Mouse (Mus musculus): Measurements from ENCODE around the gene Zcchc2. TPM values are rescaled to one million over a fixed set of nuclear protein-coding genes. Genes with fewer than 3 reads are reported as not detected.

Zcchc2 gene
- 12.2 and 16.2 TPM in 2 replicates for total RNA-seq (2014; rRNA removed)
- 12.6 and 15.3 TPM in 2 replicates for polyA plus RNA-seq (2012; rRNA removed)

- Histone ChIP-seq H3K27ac (replicated peaks; ENCODE audit: insufficient read depth, low read depth, low read length) (peak within 1 kb of the TSS; percentile 91), H3K4me1 (ENCODE audit: control insufficient read depth, insufficient read depth, low read length) (peaks cover 10% of the 10 kb centered on the region), H3K4me3 (ENCODE audit: insufficient read depth, low read depth, low read length) (peak within 1 kb of the TSS; percentile 80), H3K79me2 (ENCODE audit: control insufficient read depth, insufficient read depth, low read length) (peaks cover 23% of the 10 kb centered on the region), H3K27me3 (ENCODE audit: control insufficient read depth, insufficient read depth, low read length) (no peaks in the 10 kb centered on the region), H3K9ac (ENCODE audit: low read depth, low read length) (peak within 1 kb of the TSS; percentile 85), H3K36me3 (ENCODE audit: control insufficient read depth, insufficient read depth, low read length) (peaks cover 2% of the 10 kb centered on the region; the same call in 1 of the 2 replicates)
- under 1% methylated on average over 83 of the region's 83 CpGs for WGBS
- TF ChIP-seq POLR2A (IDR thresholded peaks at IDR 0.05; ENCODE audit: extremely low read depth, insufficient read depth, low read length) = peak; percentile 80
- TF ChIP-seq CTCF (IDR thresholded peaks at IDR 0.05; ENCODE audit: low read depth, low read length) = no peak
- DNase-seq (ENCODE audit: extremely low read depth, low read depth, low spot score) = peak; percentile 93
These were observed at the start of gene Zcchc2 for GRCm38 (mm10) chr1:105990138-105990821. Gene Zcchc2, plus strand, starts transcription at chr1:105990406.

DNA sequence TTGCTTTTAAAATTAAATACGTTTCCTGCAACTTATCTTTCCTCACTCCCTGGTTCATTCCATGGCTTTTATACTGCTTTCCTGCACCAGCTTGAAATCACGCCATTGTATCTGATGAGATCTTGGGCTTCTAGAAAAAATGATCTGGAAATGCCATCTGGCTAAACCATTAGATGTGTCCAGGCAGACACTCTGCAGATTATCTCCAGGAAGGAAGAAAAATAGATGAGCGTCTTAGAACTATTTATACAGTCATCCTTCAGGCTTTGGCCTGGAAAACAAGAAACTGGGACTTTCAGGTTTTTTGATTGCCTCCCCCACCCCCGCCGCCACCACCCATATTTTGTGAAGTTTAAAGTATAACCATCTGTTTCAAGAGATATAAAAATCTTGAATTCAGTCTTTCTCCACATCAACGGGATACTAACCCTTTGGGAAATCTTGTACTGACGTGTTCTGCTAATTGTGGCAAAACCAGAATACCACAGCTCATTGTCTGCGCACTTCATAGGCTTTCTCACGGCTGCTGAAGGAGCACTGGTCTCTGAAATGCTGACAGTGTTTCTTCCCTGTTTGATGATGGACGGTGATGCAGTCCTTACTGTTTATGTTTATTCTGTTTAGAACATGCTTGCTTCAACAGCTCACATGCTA, 45.2 kb upstream of the Zcchc2 start:
- TF ChIP-seq CTCF (IDR thresholded peaks at IDR 0.05; ENCODE audit: low read depth, low read length) (no peak), POLR2A (IDR thresholded peaks at IDR 0.05; ENCODE audit: extremely low read depth, insufficient read depth, low read length) (no peak)
- no peak overlapping the region for H3K9ac ChIP-seq (ENCODE audit: low read depth, low read length)
- H3K36me3 ChIP-seq (ENCODE audit: control insufficient read depth, insufficient read depth, low read length) = no peaks in the 10 kb centered on the region
- H3K27ac ChIP-seq (replicated peaks; ENCODE audit: insufficient read depth, low read depth, low read length) = no peak overlapping the region
- no peaks in the 10 kb centered on the region for H3K27me3 ChIP-seq (ENCODE audit: control insufficient read depth, insufficient read depth, low read length)
- no peak for DNase-seq (ENCODE audit: extremely low read depth, low read depth, low spot score)
- H3K79me2 ChIP-seq (ENCODE audit: control insufficient read depth, insufficient read depth, low read length) = no peaks in the 10 kb centered on the region
- no peaks in the 10 kb centered on the region for H3K4me1 ChIP-seq (ENCODE audit: control insufficient read depth, insufficient read depth, low read length)
- H3K4me3 ChIP-seq (ENCODE audit: insufficient read depth, low read depth, low read length) = no peak overlapping the region
- WGBS = 90% methylated on average over 10 of the region's 10 CpGs

GRCm38 (mm10) chr1:105946581-105947540, 43.3 kb upstream of the Zcchc2 start:
- Histone ChIP-seq H3K27ac (replicated peaks; ENCODE audit: insufficient read depth, low read depth, low read length) (no peak overlapping the region), H3K4me1 (ENCODE audit: control insufficient read depth, insufficient read depth, low read length) (no peaks in the 10 kb centered on the region), H3K4me3 (ENCODE audit: insufficient read depth, low read depth, low read length) (no peak overlapping the region), H3K79me2 (ENCODE audit: control insufficient read depth, insufficient read depth, low read length) (no peaks in the 10 kb centered on the region), H3K36me3 (ENCODE audit: control insufficient read depth, insufficient read depth, low read length) (no peaks in the 10 kb centered on the region), H3K9ac (ENCODE audit: low read depth, low read length) (no peak overlapping the region), H3K27me3 (ENCODE audit: control insufficient read depth, insufficient read depth, low read length) (no peaks in the 10 kb centered on the region)
- peak; percentile 64 for DNase-seq (ENCODE audit: extremely low read depth, low read depth, low spot score)
- TF ChIP-seq CTCF (IDR thresholded peaks at IDR 0.05; ENCODE audit: low read depth, low read length) = no peak
- TF ChIP-seq POLR2A (IDR thresholded peaks at IDR 0.05; ENCODE audit: extremely low read depth, insufficient read depth, low read length) = no peak
- WGBS = 68% methylated on average over 13 of the region's 13 CpGs

GRCm38 (mm10) chr1:105948352-105948751, 41.9 kb upstream of the Zcchc2 start:
- no peak for TF ChIP-seq CTCF (IDR thresholded peaks at IDR 0.05; ENCODE audit: low read depth, low read length)
- no peak for TF ChIP-seq POLR2A (IDR thresholded peaks at IDR 0.05; ENCODE audit: extremely low read depth, insufficient read depth, low read length)
- Histone ChIP-seq H3K27me3 (ENCODE audit: control insufficient read depth, insufficient read depth, low read length) (no peaks in the 10 kb centered on the region), H3K27ac (replicated peaks; ENCODE audit: insufficient read depth, low read depth, low read length) (no peak overlapping the region), H3K4me1 (ENCODE audit: control insufficient read depth, insufficient read depth, low read length) (no peaks in the 10 kb centered on the region; the same call in 1 of the 2 replicates), H3K79me2 (ENCODE audit: control insufficient read depth, insufficient read depth, low read length) (no peaks in the 10 kb centered on the region), H3K9ac (ENCODE audit: low read depth, low read length) (no peak overlapping the region), H3K36me3 (ENCODE audit: control insufficient read depth, insufficient read depth, low read length) (no peaks in the 10 kb centered on the region), H3K4me3 (ENCODE audit: insufficient read depth, low read depth, low read length) (no peak overlapping the region)
- WGBS = 89% methylated on average over 6 of the region's 6 CpGs
- DNase-seq (ENCODE audit: extremely low read depth, low read depth, low spot score) = no peak

GRCm38 (mm10) chr1:105953588-105953987, 36.6 kb upstream of the Zcchc2 start:
- Histone ChIP-seq H3K36me3 (ENCODE audit: control insufficient read depth, insufficient read depth, low read length) (no peaks in the 10 kb centered on the region), H3K4me1 (ENCODE audit: control insufficient read depth, insufficient read depth, low read length) (peaks cover 4% of the 10 kb centered on the region; the same call in 1 of the 2 replicates), H3K27ac (replicated peaks; ENCODE audit: insufficient read depth, low read depth, low read length) (peak overlapping the region; percentile 67), H3K79me2 (ENCODE audit: control insufficient read depth, insufficient read depth, low read length) (no peaks in the 10 kb centered on the region), H3K4me3 (ENCODE audit: insufficient read depth, low read depth, low read length) (no peak overlapping the region), H3K9ac (ENCODE audit: low read depth, low read length) (no peak overlapping the region), H3K27me3 (ENCODE audit: control insufficient read depth, insufficient read depth, low read length) (no peaks in the 10 kb centered on the region)
- TF ChIP-seq CTCF (IDR thresholded peaks at IDR 0.05; ENCODE audit: low read depth, low read length) (no peak), POLR2A (IDR thresholded peaks at IDR 0.05; ENCODE audit: extremely low read depth, insufficient read depth, low read length) (no peak)
- no peak for DNase-seq (ENCODE audit: extremely low read depth, low read depth, low spot score)
- WGBS = 22% methylated on average over 2 of the region's 2 CpGs
